Mouse (Mus musculus) limb, embryonic 10.5 days (tissue): Measurements from ENCODE around the gene Eif4g3. TPM values are rescaled to one million over a fixed set of nuclear protein-coding genes. Genes with fewer than 3 reads are reported as not detected.

Source experiments
- DNase-seq: peaks from one replicate; pipeline ENCODE4 v3.0.0-alpha.2; 2017; ENCODE audit warnings: low spot score
- H3K27ac ChIP-seq: fragments of 300-500 bp; sonication (generic); 2 replicates; pipeline ENCODE4 v1.5.1; 2016; ENCODE audit warnings: mild to moderate bottlenecking
- H3K27me3 ChIP-seq: fragments of 300-500 bp; sonication (generic); 2 replicates; pipeline ENCODE4 v1.6.1; 2016; ENCODE audit warnings: low read depth, mild to moderate bottlenecking; ENCODE audit not compliant: poor library complexity, severe bottlenecking
- H3K36me3 ChIP-seq: fragments of 300-500 bp; sonication (generic); 2 replicates; pipeline ENCODE4 v1.6.1; 2016; ENCODE audit warnings: mild to moderate bottlenecking, moderate library complexity
- H3K4me1 ChIP-seq: fragments of 300-500 bp; sonication (generic); 2 replicates; pipeline ENCODE4 v1.6.1; 2016
- H3K4me3 ChIP-seq: fragments of 300-500 bp; sonication (generic); 2 replicates; pipeline ENCODE4 v1.5.1; 2016; ENCODE audit warnings: mild to moderate bottlenecking, moderate library complexity
- H3K9me3 ChIP-seq: fragments of 300-500 bp; sonication (generic); replicated peaks from 2 replicates; pipeline ENCODE4 v1.6.1; 2016; ENCODE audit warnings: mild to moderate bottlenecking
- WGBS: fragments of 180-500 bp; shearing (Covaris S2); methylation state at CpG from one replicate; pipeline ENCODE4 v1.1.7; 2016; 5-methylcytosine and 5-hydroxymethylcytosine counted together
- polyA plus RNA-seq: library from polyadenylated mRNA; unstranded; fragments of >200 nt; fragmentation: Nextera tagmentation; extraction: Ambion mirVana; gene quantifications from 2 replicates; pipeline ENCODE4 v1.2.1, GENCODE M21; 2016

Gene Eif4g3
- polyA plus RNA-seq, 1 experiment from 2014 or later, result 42.7 TPM

DNA sequence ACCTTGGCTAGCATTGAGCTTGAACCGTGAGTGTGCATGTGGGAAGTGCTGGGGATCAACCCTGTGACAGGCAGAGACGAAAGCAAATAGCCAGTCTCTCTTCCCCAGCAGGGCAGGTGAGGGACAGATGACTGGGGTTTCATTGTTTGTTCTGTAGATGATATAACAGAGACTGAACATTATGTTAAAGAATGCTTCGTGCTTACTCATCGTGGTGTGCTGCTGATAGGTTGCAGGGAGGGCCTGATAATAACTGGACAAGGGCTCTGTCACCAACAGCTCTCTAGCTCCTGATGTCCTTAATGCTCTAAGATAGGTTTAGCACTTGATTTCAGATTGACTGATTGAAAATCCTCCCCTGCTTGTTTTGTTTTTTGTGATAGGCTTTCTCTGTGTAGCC, 23.1 kb downstream of the Eif4g3 start:
- WGBS, result 96% methylated on average over 4 of the region's 4 CpGs
- H3K27me3 ChIP-seq, result no peaks in the 10 kb centered on the region
- no peaks in the 10 kb centered on the region for H3K9me3 ChIP-seq
- no peak overlapping the region for H3K4me3 ChIP-seq
- H3K4me1 ChIP-seq, result peaks cover 6% of the 10 kb centered on the region
- no peak for DNase-seq
- H3K36me3 ChIP-seq, result peaks cover 90% of the 10 kb centered on the region
- no peak overlapping the region for H3K27ac ChIP-seq

DNA sequence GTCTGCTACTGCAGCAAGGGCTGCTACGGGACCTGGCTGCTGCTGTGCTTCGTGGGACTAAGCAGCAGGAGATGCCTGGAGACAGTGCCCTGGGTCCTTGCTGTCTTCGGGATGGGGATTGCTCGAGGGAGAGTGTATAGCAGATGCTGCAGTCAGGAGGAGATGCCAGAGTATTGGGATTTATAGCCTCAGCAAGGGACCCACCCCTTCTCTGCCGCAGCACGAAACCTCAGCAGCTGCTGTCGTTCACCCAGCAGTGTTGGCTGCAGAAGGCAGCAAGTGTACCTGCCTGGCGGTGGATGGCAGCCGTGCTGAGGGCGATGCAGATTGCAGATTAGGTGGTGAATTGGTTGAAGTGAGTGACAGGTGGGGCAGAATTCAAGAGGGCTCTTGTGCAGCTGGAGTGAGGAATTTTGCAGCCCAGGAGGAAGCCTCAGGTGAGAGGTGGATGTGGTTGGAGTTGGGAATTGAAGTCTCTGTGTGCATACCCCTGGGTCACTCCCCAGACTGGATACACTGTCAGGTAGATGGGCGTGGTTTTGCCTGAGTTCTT, 24.3 kb downstream of the Eif4g3 start:
- peaks cover 83% of the 10 kb centered on the region for H3K36me3 ChIP-seq
- 81% methylated on average over 11 of the region's 11 CpGs for WGBS
- H3K27ac ChIP-seq, result no peak overlapping the region
- peaks cover 6% of the 10 kb centered on the region for H3K4me1 ChIP-seq
- H3K4me3 ChIP-seq, result no peak overlapping the region
- H3K27me3 ChIP-seq, result no peaks in the 10 kb centered on the region
- no peak for DNase-seq
- no peaks in the 10 kb centered on the region for H3K9me3 ChIP-seq

DNA sequence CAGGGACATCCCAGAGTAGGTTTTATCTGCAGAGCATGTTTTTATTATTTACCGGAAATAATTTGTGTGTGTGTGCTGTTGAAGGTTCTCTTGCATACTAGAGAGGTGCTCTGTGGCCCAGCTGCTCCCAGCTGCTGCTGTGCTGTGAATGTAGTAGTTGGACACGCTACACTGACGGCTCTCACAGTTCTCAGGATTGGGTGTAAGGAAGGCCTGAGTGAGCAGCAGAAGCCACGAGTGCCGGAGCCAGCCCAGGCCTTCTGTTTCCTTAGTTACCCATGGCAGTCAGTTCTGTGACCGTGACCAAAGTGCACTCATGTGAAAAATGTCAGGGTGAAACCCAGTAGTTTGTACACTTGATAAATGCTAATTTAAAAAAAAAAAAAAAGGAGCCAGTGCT, 25.2 kb downstream of the Eif4g3 start:
- 93% methylated on average over 6 of the region's 6 CpGs for whole genome bisulfite sequencing
- Histone ChIP-seq H3K27me3 (no peaks in the 10 kb centered on the region), H3K4me1 (peaks cover 6% of the 10 kb centered on the region), H3K4me3 (no peak overlapping the region), H3K27ac (no peak overlapping the region), H3K36me3 (peaks cover 77% of the 10 kb centered on the region), H3K9me3 (no peaks in the 10 kb centered on the region)
- no peak for DNase-seq

DNA sequence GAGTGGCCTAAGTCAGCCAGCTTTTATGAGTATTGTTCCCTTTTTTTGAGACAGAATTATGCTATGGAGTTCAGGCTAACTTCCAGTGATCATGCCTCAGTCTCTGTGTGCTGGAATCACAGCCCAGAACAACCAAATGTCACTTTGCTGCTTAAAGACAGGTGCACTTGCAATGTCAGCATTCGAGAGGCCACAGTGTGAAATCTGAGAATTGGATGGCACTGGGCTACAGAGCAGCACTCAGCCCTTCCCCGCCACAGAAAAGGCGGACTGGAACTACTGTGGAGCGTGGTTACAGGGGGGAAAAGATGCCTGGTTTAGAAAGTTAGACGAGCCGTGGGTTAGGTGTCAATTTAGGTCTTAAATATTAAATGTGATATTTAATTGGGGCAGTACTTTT, 27.4 kb downstream of the Eif4g3 start:
- Histone ChIP-seq H3K36me3 (peaks cover 77% of the 10 kb centered on the region), H3K27me3 (no peaks in the 10 kb centered on the region), H3K27ac (no peak overlapping the region), H3K4me3 (no peak overlapping the region), H3K4me1 (peaks cover 6% of the 10 kb centered on the region), H3K9me3 (no peaks in the 10 kb centered on the region)
- DNase-seq, result no peak
- 83% methylated on average over 6 of the region's 6 CpGs for WGBS

DNA sequence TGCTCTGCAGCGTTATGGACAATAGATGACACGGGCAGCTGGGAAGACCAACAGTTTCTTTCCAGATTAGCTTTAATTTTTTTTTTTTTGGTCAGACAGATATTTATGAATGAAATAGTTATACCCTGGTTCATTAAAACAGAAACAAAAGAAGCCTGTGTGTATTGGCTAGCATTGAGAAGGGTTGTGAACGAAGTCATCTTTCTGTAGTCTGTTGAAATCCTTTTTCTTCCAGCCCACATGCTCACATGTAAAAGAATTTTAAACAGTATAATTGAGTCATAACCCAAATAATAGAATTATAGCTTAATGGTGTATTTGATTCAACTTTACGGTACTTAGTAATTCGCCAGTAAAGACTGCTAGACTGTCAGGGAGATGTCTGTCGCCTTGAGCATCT, 28.8 kb downstream of the Eif4g3 start:
- Histone ChIP-seq H3K4me1 (peaks cover 6% of the 10 kb centered on the region), H3K4me3 (no peak overlapping the region), H3K27ac (no peak overlapping the region), H3K9me3 (no peaks in the 10 kb centered on the region), H3K27me3 (no peaks in the 10 kb centered on the region), H3K36me3 (peaks cover 77% of the 10 kb centered on the region)
- WGBS, result 93% methylated on average over 6 of the region's 6 CpGs
- no peak for DNase-seq

DNA sequence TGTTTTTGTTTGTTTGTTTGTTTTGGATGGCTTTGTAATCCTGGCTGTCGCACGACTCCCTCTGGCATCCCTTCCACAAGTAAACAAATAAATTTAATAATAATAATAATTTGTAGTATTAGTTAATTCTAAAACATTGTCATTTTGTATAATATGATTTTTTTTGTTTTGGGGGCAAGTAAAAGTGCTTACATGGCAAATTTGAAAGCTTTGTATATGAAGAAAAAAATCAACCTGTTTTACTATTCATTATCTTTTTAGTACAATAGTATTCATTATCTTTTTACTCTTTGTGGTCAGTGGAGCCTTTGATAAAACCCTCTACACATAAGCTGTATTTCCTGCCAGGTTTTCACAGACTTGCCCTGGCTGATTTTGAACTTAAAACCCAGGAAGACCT, 29.9 kb downstream of the Eif4g3 start:
- DNase-seq, result no peak
- Histone ChIP-seq H3K36me3 (peaks cover 77% of the 10 kb centered on the region), H3K4me3 (no peak overlapping the region), H3K27ac (no peak overlapping the region), H3K27me3 (no peaks in the 10 kb centered on the region), H3K9me3 (no peaks in the 10 kb centered on the region), H3K4me1 (peaks cover 6% of the 10 kb centered on the region)
- WGBS, result 90% methylated on average over 2 of the region's 2 CpGs

DNA sequence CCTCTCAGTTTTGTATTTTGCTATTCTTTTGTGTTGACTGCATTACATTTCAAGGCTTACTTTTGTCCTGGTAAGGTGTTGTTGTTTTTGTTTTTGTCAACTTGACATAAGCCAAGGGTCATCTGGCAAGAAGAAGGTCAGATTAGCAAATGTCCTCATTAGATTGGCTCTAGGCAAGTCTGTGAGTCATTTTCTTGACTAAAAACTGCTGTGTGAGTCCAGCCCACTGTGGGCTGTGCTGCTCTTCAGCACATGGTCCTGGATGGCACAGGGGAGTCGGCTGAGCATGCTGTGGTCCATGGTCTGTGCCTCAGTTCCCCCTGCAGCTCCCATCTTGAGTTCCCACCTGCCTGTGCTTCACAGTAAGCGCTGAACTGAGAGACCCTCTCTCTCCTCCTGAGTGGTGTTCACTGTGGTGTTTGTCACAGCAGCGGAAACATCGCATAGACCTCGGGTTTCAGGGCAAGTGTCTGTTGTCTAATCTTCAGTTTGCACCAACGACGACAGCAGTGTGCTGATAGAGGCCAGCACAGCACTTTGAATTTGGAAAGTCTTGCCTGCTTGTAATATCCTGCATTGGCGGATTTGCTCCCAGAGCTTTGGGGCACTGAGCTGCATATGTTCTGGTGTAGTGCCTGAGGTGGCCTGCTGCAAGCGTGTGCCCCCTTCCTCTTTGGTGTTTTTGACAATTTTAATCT, 30.7 kb downstream of the Eif4g3 start:
- Histone ChIP-seq H3K27me3 (no peaks in the 10 kb centered on the region), H3K9me3 (no peaks in the 10 kb centered on the region), H3K36me3 (peaks cover 77% of the 10 kb centered on the region), H3K27ac (no peak overlapping the region), H3K4me1 (peaks cover 6% of the 10 kb centered on the region), H3K4me3 (no peak overlapping the region)
- WGBS, result 90% methylated on average over 9 of the region's 9 CpGs
- DNase-seq, result no peak

DNA sequence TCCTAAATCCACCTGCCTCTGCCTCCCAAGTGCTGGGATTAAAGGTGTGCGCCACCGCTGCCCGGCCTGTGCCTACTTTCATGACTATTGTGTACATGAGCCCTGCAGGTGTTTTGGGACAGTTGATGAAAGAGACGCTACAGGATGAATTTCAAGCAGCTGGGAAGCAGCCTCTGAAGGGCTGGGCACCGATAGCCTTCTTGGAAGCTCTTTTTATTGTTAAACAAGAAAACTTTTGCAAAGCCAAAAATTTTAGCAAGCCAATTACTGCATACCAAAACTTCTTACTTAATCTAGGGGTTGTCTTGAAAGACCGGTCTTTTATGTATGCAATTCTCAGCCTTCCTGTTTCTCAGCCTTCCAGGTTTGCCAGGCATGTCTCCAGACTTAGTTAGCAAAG, 36.3 kb downstream of the Eif4g3 start:
- H3K9me3 ChIP-seq, result no peaks in the 10 kb centered on the region
- DNase-seq, result no peak
- H3K27ac ChIP-seq, result no peak overlapping the region
- no peaks in the 10 kb centered on the region for H3K4me1 ChIP-seq
- H3K36me3 ChIP-seq, result peaks cover 90% of the 10 kb centered on the region
- 94% methylated on average over 6 of the region's 6 CpGs for WGBS
- no peak overlapping the region for H3K4me3 ChIP-seq
- H3K27me3 ChIP-seq, result no peaks in the 10 kb centered on the region

DNA sequence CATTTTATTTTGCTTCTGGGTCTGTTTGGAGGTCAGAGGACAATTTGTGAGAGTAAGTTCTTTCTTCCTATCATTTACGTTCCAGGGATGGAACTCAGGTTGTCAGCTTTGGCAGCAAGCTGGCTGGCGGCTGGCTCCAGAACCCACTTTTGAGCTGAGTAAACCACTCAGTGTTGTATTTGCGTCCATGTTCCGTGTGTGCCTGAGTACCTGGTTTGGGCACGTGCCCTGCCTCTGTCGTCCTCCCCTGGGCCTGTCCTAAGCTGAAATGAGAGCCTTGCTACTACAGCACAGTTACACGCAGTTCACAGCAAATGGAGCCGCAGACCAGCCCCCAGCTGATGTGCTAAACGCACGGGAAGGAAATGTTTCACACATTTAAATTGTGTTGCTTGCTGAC, 39.0 kb downstream of the Eif4g3 start:
- Histone ChIP-seq H3K36me3 (peaks cover 92% of the 10 kb centered on the region), H3K4me3 (no peak overlapping the region), H3K9me3 (no peaks in the 10 kb centered on the region), H3K27me3 (no peaks in the 10 kb centered on the region), H3K4me1 (no peaks in the 10 kb centered on the region; the same call in 1 of the 2 replicates), H3K27ac (no peak overlapping the region)
- WGBS, result 97% methylated on average over 10 of the region's 10 CpGs
- DNase-seq, result no peak

DNA sequence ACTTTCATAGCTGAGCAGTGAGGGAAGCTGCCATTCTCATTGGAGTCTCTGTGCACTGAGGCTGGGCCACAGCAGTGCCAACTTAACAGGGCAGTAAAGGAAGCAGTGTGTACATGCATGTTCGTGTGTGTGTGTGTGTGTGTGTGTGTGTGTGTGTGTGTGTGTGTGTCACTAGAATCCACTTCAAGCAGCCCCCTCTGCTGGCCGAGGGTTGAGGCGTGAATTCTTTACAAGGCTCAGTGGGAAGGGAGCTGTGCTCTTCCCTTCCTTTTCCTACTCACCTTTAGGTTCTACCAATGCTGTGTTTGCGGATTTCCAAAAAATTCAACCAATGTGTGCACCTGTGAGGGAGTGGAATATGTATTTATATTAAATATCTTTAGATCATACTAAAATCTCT, 41.0 kb downstream of the Eif4g3 start:
- H3K27ac ChIP-seq, result no peak overlapping the region
- no peaks in the 10 kb centered on the region for H3K9me3 ChIP-seq
- H3K4me1 ChIP-seq, result peaks cover 3% of the 10 kb centered on the region; the same call in 1 of the 2 replicates
- peaks cover 92% of the 10 kb centered on the region for H3K36me3 ChIP-seq
- no peak for DNase-seq
- H3K27me3 ChIP-seq, result no peaks in the 10 kb centered on the region
- WGBS, result 97% methylated on average over 4 of the region's 4 CpGs
- no peak overlapping the region for H3K4me3 ChIP-seq

DNA sequence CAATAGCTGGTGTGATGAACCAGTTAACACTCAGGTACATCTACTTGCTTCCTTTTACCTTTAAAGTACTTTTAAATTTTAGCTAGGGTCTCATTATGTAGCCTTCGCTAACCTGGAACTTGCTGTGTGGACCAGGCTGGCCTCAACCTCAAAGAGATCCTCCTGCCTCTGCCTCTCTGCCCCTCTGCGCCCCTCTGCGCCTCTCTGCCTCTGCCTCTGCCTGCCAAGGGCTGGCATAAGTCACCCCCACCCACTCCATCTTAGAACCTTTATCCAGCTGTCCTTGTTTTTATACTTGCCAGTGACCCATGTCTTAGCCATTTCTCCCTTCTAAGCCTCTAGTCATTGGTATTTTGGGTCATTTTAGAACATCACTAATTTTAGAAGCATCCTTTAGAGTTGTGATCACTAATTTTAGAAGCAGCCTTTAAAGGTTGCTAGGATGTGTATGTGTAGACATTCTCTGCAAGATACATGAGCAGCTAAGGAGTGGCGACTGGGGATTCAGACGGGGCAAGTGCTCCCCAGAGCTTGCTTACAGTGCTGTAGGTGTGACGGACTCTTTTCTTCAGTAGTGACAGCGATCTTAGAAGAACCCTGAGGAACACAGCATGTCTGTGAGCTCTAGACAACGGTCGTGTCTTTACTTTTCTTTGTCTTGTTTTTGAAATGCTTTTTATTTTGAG, 42.8 kb downstream of the Eif4g3 start:
- 96% methylated on average over 9 of the region's 9 CpGs for WGBS
- H3K4me1 ChIP-seq, result peaks cover 3% of the 10 kb centered on the region; the same call in 1 of the 2 replicates
- H3K36me3 ChIP-seq, result peaks cover 100% of the 10 kb centered on the region
- H3K27ac ChIP-seq, result no peak overlapping the region
- H3K27me3 ChIP-seq, result no peaks in the 10 kb centered on the region
- no peaks in the 10 kb centered on the region for H3K9me3 ChIP-seq
- DNase-seq, result no peak
- H3K4me3 ChIP-seq, result no peak overlapping the region

DNA sequence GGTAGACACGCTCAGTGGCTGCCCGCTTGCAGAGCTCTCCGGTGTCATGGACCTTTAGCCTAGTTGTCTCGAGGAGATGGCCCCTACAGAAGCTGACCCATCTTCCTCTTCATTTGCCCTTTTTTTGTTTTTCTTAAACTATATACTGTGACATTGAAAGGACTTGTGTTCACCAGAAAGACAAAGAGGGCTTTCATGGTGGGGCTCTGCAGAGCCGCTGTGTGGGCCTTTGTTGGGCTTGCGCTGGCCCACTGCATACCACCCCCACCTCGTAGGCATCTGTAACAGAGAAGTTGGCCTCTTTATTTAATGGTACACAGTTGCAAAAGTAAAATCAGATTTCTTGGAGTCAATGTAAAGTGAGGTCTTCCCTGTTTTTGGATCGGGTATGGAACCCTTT, 44.3 kb downstream of the Eif4g3 start:
- H3K9me3 ChIP-seq, result no peaks in the 10 kb centered on the region
- H3K4me1 ChIP-seq, result peaks cover 3% of the 10 kb centered on the region; the same call in 1 of the 2 replicates
- H3K36me3 ChIP-seq, result peaks cover 99% of the 10 kb centered on the region
- H3K27ac ChIP-seq, result peak overlapping the region; percentile 61; the same call in 1 of the 2 replicates
- no peaks in the 10 kb centered on the region for H3K27me3 ChIP-seq
- WGBS, result 90% methylated on average over 8 of the region's 8 CpGs
- DNase-seq, result no peak
- no peak overlapping the region for H3K4me3 ChIP-seq

DNA sequence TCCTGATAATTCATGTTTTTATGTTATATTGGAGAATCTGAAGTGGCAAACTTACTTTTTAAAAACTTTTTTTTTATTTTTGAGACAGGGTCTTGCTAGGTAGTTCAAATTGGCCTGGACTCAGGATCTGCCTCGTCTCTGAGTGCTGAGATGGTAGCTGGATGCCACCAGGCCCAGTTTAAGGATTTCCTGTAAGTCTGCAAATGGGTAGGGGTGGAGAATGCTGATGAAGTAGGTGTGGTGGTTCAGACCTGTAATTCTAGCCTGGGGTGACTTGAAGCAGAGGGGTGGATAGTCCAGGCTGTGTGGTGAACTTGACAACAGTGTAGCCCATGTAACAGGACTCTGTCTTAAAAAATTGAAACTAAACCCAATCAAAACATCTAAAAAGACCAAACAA, 45.1 kb downstream of the Eif4g3 start:
- peaks cover 99% of the 10 kb centered on the region for H3K36me3 ChIP-seq
- 78% methylated on average over 1 of the region's 1 CpGs for WGBS

More for the DNA sequence above, 45.1 kb downstream of the Eif4g3 start:
- H3K27ac ChIP-seq, result no peak overlapping the region
- DNase-seq, result no peak
- no peaks in the 10 kb centered on the region for H3K9me3 ChIP-seq
- no peak overlapping the region for H3K4me3 ChIP-seq
- H3K4me1 ChIP-seq, result peaks cover 3% of the 10 kb centered on the region; the same call in 1 of the 2 replicates
- H3K27me3 ChIP-seq, result no peaks in the 10 kb centered on the region
